Mouse (Mus musculus): ENCODE measurements around the gene Ctdsp2. TPM values are rescaled to one million over a fixed set of nuclear protein-coding genes. Genes with fewer than 3 reads are reported as not detected.

Ctdsp2 gene
- 10 to 100 TPM; 94.0 to 99.2 TPM for total RNA-seq (2021)
- long read RNA-seq, experiment 1, full-length matches to known transcripts = 56 of 72 reads
- long read RNA-seq, experiment 1, partial matches to known transcripts = 2 of 72 reads
- long read RNA-seq, experiment 1, other reads (novel, unspliced or antisense) = 14 of 72 reads
- long read RNA-seq, experiment 2, full-length matches to known transcripts = 42 of 53 reads
- long read RNA-seq, experiment 2, partial matches to known transcripts = 4 of 53 reads
- long read RNA-seq, experiment 2, other reads (novel, unspliced or antisense) = 7 of 53 reads

DNA sequence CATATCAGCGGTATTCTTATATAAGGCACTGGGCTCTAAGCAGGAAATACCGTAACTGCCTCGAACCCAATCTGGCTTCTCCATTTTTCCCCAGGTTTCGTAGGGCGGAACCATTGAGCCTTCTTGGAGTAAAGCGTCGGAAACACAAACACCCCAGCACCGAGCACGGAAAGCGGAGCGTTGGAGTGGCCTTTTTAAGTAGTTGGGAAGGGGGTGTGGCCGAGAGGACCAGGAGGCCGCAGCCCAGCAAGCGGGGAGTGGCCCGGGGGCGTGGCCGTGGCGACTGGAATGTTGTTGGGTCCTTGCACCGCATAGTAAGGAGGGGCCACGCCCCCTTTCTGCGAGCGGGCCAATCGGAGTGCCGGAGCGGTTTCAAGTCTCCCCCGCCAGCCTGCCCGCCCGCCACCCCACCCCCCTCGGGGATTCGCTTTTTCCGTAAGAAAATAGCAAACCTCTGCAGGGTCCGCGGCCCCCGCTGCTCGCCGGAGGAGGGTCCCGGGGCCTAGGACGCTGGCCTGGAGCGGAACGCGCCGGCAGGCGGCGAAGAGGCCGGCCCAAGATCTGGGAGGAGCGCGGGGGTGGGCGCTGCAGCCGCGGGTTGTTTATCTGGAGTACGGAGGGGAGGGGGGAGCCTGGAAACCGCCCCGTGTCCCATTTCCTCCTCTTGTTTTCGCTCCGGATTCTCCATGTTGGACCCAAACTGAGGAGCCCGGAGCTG lies at the start of gene Ctdsp2:
Ctdsp2 (plus strand) TSS at position 441 of the 718 bp plus-strand sequence.
- H3K27ac ChIP-seq = peak within 1 kb of the TSS; percentile 100
- DNase-seq = peak; percentile 100
- TF ChIP-seq CTCF (IDR thresholded peaks at IDR 0.05) = peak; percentile 40
- intact Hi-C loops (cut with DNase I) = loop anchor here (2.0 kb wide), 1 partner anchor 50 kb away; no protein-coding TSS in a partner anchor
- H3K4me3 ChIP-seq = peak within 1 kb of the TSS; percentile 84

DNA sequence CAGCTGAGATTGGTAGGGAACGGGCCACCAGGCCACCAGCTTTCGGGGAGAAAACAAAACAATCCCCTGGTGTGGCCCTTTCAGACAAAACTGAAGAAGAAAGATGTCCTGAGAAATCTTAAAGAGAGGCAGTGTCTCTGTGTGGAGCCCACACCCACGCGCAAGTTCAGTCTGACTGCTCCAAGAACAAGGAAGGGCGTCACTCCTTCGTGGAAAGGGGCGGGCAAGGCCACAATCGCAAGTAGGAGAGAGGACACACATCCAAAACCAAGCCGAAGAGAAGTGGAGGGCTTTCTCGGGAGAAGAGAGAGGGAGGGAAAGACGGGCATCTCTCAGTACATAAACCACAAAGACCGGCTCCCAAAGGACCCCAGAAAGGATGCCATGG lies 49.7 kb upstream of the Ctdsp2 start:
- intact Hi-C loops (cut with DNase I) = loop anchor here (2.0 kb wide), 2 partner anchors 50 to 58 kb away; partner anchors contain the start of gene Ctdsp2
- TF ChIP-seq CTCF (IDR thresholded peaks at IDR 0.05) = no peak
- Histone ChIP-seq H3K4me3 (peak overlapping the region; percentile 89), H3K27ac (peak overlapping the region; percentile 100)
- peak; percentile 79 for DNase-seq

DNA sequence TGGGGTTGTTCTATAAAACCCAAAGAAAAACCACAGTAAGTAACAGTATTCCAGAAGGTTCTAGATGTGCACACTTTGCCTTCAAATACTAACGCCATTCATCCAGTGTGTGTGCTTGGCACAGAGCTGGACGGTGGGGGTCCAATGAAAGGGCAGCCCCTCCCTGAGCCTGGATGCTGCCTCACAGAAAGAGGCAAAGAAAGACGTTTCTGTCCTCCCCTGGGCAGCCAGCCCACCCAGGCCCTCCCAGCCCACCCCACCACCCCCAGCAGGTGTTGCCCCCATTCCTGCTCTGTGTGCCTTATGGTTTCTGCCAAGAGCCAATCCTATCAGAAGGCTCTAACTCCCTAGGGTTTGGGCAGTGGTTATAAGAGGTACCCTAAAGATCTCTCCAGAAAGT lies 49.0 kb upstream of the Ctdsp2 start:
- Histone ChIP-seq H3K4me3 (no peak overlapping the region), H3K27ac (peak overlapping the region; percentile 100)
- no peak for DNase-seq
- intact Hi-C loops (cut with DNase I) = loop anchor here (2.0 kb wide), 2 partner anchors 49 to 57 kb away; partner anchors contain the start of gene Ctdsp2
- TF ChIP-seq CTCF (IDR thresholded peaks at IDR 0.05) = no peak

DNA sequence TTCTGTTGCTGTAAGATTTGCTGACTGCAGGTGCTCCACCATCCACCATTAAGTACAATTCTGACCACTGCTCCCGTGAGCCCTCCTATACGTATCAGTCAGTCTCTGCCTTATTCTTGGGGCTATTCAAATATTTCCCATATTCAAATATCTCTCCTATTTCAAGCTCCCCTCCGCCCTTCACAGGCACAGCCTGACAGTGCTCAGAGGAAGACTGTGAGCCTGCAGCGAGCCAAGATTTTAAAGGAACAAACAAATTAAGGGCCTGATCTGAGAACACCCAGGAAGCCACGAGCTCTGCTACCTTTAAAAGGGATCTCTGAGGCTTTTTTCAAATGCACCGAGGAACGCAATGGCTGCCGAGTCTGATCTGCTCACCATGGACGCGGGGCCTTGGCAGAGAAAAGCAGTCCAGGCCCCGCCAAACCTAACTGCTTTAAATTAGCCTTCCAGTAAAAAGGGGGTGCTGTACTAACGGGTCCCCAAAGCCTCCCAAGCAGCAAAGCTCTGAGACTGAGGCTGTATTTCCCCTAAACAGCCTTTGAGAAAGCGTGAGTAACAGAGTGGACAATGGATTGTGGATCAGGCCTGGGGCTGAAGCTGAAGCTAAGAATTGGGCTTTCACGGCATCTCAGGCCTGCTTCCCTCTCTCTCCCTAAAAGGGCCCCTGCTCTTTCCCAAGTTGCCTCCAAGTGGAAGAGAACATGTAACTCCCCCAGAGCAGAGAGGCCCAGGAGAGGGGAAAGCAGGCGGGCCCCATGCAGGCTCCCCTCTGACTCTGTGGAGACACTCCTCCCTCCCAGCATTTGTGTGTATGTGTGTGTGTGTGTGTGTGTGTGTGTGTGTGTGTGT lies 48.0 kb upstream of the Ctdsp2 start:
- DNase-seq = peak; percentile 42
- H3K27ac ChIP-seq = peak overlapping the region; percentile 100
- intact Hi-C loops (cut with DNase I) = no loop called here
- 0 out of 2 replicates have a peak overlapping the region, but pooled peaks have one; percentile 9 for H3K4me3 ChIP-seq
- no peak for TF ChIP-seq CTCF (IDR thresholded peaks at IDR 0.05)

DNA sequence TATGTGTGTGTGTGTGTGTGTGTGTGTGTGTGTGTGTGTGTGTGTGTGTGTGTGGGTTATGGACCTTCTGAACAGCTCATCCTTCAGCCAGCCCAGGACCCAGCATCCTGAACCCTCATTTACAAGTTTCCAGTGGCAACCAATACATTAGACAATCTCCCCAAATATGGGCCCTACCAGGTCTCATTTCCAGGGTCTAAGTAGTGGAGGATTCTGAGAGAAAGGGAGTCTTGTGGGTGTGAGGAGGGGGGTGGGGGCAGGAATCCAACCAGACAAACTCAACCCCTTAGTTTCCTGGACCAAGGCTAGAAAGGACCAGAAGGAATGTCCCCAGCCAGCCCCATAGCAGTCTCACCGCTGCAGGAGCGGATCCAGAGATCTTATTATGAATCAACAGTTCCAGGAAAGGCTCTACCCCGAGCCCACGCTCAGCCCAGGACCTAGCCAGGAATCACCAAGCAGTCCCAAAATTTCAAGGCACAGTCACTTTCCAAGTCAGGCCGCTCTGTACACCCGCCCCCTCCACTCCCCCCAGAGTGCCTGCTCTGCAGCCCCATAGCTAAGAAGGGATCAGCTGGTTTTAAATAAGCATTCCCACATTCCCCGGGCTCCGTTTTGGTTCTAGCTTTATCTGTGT lies 47.3 kb upstream of the Ctdsp2 start:
- intact Hi-C loops (cut with DNase I) = no loop called here
- DNase-seq = peak; percentile 49
- TF ChIP-seq CTCF (IDR thresholded peaks at IDR 0.05) = no peak
- H3K4me3 ChIP-seq = no peak overlapping the region
- peak overlapping the region; percentile 82 for H3K27ac ChIP-seq

DNA sequence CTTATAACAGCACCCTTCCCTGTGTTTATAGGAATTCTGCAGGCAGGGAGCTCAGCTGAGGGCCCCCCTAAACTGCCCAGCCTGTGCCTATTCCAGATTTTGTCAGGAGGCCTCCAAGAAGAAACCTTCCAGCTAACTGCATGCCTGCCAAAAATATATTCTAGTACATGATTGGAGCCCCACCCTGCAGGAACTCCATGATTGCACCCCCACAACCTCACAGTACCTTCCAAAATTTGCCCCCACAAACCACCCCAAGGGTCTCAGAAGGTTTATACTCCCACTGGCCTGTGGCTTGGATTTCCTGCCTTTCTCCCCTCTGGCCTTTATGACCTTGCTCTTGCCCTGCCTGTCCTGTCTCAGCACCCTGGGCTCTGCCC lies 46.8 kb upstream of the Ctdsp2 start:
- intact Hi-C loops (cut with DNase I) = no loop called here
- no peak for TF ChIP-seq CTCF (IDR thresholded peaks at IDR 0.05)
- no peak for DNase-seq
- peak overlapping the region; percentile 82 for H3K27ac ChIP-seq
- H3K4me3 ChIP-seq = no peak overlapping the region

DNA sequence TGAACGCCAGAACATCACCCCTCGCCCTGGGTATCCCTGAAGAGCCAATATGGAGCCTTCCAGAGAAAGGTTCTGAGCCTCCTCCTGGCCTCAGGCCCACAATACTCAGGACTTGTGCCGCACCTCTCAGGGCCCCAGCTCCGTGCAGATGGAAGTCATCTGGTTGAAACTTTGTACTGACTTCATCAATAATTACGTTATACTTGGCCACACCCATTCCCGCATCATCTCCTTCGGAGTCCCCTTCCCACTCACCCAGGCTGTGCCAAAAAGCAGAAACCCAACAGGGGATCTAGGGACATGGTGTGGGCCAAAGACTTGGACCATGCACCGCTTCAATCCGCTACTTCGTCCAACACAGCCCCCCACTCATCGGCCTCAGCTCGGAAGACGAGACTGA lies 44.0 kb upstream of the Ctdsp2 start:
- no peak overlapping the region for H3K4me3 ChIP-seq
- intact Hi-C loops (cut with DNase I) = no loop called here
- no peak for TF ChIP-seq CTCF (IDR thresholded peaks at IDR 0.05)
- peak overlapping the region; percentile 63 for H3K27ac ChIP-seq
- DNase-seq = peak; percentile 44

DNA sequence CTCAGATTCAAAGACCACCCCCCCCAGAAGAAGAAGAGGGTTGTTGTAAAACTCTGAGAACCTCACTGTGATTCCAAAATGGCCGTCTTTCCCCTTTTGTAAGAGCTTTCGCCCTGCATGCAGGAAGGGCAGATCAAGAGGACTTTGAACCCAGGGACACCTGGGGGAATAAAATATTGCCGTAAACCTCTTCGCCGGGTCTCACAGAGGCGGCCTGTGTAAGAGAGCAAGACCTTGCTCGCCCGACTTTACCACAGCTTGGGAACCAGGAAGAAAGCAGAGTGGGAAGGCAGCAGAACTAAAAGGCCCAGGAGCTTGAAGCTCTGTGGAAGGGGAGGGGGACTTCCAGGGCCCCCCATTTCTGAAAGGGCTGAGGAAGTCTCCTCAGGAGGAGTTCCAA lies 43.4 kb upstream of the Ctdsp2 start:
- no peak for TF ChIP-seq CTCF (IDR thresholded peaks at IDR 0.05)
- DNase-seq = no peak
- H3K27ac ChIP-seq = peak overlapping the region; percentile 63
- H3K4me3 ChIP-seq = no peak overlapping the region
- intact Hi-C loops (cut with DNase I) = no loop called here

DNA sequence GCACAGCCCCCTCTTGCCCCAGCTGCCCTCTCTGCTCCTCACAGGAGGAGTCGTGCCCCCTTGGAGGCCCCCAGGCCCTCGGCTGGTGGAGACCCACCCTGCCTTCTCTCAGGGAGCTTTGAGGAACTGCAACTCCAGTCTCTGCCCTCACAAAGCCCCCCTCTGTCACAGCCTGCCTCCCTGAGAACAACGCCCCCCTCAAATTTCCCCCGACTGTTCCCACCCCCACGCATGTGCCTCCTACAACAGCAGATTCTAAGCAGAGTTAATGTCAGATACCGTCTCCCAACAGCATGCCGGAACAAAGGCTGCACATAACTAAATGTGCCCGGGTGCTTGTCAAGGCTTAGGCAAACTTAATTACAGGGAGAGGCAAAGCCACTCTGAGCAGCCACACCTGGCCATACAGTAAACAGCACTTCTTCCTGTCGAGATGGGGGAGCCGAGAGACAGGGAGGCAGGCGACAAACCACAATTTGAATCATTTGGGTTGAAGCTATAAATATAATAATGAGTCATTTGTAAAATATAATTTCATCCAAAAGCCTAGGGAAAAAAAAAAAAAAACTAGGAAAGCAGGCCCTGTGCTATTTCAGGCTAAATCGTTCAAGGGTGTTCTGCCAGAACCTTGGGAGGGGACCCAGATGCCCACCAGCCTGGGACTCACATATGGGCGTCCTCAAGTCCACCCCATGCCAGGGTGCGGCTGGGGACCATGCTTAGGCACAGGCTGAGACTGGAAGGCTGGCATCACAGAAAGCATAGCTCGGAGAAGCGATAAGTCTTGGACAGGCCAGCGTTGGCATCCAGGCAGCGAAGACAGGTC lies 42.7 kb upstream of the Ctdsp2 start:
- intact Hi-C loops (cut with DNase I) = no loop called here
- Histone ChIP-seq H3K27ac (peak overlapping the region; percentile 63), H3K4me3 (no peak overlapping the region)
- DNase-seq = no peak
- no peak for TF ChIP-seq CTCF (IDR thresholded peaks at IDR 0.05)

DNA sequence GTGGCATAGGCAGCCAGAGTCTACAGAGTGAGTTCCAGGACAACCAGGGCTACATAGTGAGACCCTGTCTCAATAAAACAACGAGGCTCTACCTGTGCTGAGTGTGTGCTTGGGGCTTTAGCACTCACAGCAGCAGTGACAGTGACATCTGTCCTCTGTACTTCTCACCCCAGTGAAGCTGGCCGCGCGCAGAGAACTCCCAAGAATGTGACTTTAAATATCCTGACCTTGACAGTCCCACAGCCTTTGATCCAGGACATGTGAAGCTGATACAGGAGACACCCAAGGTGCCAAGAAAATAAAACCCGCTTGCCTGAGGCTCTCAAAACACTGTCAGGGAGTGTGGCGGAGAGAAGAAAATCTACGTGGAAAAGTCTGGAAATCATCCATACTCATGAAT lies 37.6 kb upstream of the Ctdsp2 start:
- no peak for TF ChIP-seq CTCF (IDR thresholded peaks at IDR 0.05)
- peak; percentile 64 for DNase-seq
- no peak overlapping the region for H3K4me3 ChIP-seq
- intact Hi-C loops (cut with DNase I) = no loop called here
- peak overlapping the region; percentile 82 for H3K27ac ChIP-seq

DNA sequence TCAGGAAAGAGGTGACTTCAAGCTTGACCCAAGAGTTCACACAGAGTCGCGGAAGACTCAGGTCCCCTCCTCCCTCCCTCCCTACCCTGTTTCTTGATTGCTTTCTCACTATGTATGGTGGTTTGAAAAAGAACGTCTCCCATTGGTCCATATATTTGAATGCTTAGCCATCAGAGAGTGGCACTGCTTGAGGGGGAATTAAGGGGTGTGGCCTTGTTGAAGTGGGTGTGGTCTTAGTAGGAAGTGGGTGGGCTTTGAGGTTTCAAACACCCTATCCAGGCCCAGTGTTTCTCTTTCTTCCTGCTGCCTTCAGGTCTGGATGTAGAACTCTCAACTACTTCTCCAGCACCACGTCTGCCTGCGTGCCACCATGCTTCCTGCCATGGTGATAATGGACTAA lies 33.0 kb upstream of the Ctdsp2 start:
- Histone ChIP-seq H3K4me3 (no peak overlapping the region), H3K27ac (no peak overlapping the region)
- no peak for DNase-seq
- intact Hi-C loops (cut with DNase I) = no loop called here
- no peak for TF ChIP-seq CTCF (IDR thresholded peaks at IDR 0.05)

Measured in gastrocnemius, adult 2 months (tissue).